Mouse (Mus musculus): ENCODE measurements around the gene Sun2.

DNA sequence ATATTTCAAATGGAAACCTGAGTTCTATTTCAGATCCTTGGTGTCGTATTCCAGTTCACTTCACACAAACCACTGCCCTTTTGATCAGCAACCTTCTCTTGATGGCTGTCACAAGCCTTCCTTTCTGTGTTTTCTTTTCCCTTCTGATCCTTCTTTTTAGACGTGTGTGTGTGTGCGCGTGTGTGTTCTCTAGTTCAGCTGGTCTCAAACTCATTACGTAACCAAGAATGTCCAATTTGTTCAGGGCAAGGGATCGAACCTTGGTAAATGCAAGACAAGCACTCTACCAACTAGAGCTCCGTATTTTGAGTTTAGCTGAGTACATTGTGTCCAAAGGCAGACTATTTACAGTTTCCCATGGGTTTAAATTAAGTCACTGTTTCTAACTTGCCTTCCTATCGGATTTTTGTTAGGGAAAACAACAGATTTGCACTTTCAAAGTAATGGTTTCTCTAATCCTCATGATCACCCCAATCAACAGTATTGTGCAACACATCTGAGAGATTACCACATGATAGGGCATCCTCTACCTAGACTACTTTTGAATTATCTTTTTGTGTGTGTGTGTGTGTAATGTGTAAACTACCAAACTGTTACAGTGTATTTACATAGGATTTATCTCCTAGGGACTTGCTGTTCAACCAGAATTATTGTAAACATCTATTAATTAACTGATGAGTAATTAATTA lies 53.9 kb downstream of the Sun2 start:
- no peak for TF ChIP-seq CTCF (IDR thresholded peaks at IDR 0.05; ENCODE audit: borderline replicate concordance, extremely low read depth, insufficient read depth, insufficient read length)
- no peak for TF ChIP-seq POLR2A (IDR thresholded peaks at IDR 0.05; ENCODE audit: borderline replicate concordance, extremely low read depth, insufficient read depth, insufficient read length, poor library complexity, severe bottlenecking)
